Mouse (Mus musculus): ENCODE data around the gene Ccl3. TPM values are rescaled to one million over a fixed set of nuclear protein-coding genes. Genes with fewer than 3 reads are reported as not detected.

The Ccl3 gene
- under 1 TPM in 1 of 2 experiments, not detected in 1; 0.64 TPM for total RNA-seq (2021)

GRCm38 (mm10) chr11:83649305-83649841 is at the start of gene Ccl3:
Gene Ccl3 (minus strand): TSS chr11:83649355.
- DNase-seq, result no peak
- intact Hi-C loops (cut with DNase I), result no loop called here

- no peak for DNase-seq
- intact Hi-C loops (cut with DNase I), result no loop called here
Measured at GRCm38 (mm10) chr11:83692008-83692407, 42.9 kb upstream of the Ccl3 start.

- intact Hi-C loops (cut with DNase I), result no loop called here
- no peak for DNase-seq
Measured at GRCm38 (mm10) chr11:83689918-83690317, 40.8 kb upstream of the Ccl3 start.

- no peak for DNase-seq
- intact Hi-C loops (cut with DNase I), result no loop called here
Measured at GRCm38 (mm10) chr11:83675665-83676064, 26.5 kb upstream of the Ccl3 start.

GRCm38 (mm10) chr11:83671743-83672142 is 22.6 kb upstream of the Ccl3 start:
- DNase-seq, result no peak
- intact Hi-C loops (cut with DNase I), result no loop called here

- no peak for DNase-seq
- intact Hi-C loops (cut with DNase I), result no loop called here
Measured at GRCm38 (mm10) chr11:83663532-83663931, 14.4 kb upstream of the Ccl3 start.

GRCm38 (mm10) chr11:83662204-83662603 is 13.0 kb upstream of the Ccl3 start, which contains the start of gene Ccl4:
Gene Ccl4 (plus strand): TSS chr11:83662584.
- no peak for DNase-seq
- intact Hi-C loops (cut with DNase I), result no loop called here

GRCm38 (mm10) chr11:83658797-83659196 is 9.6 kb upstream of the Ccl3 start:
- intact Hi-C loops (cut with DNase I), result no loop called here
- no peak for DNase-seq

GRCm38 (mm10) chr11:83657508-83657907 is 8.4 kb upstream of the Ccl3 start:
- no peak for DNase-seq
- intact Hi-C loops (cut with DNase I), result no loop called here

GRCm38 (mm10) chr11:83654606-83655005 is 5.5 kb upstream of the Ccl3 start:
- intact Hi-C loops (cut with DNase I), result no loop called here
- no peak for DNase-seq

GRCm38 (mm10) chr11:83646356-83647149 is 2.6 kb downstream of the Ccl3 start:
- DNase-seq, result no peak
- intact Hi-C loops (cut with DNase I), result no loop called here

- intact Hi-C loops (cut with DNase I), result no loop called here
- DNase-seq, result no peak
Measured at GRCm38 (mm10) chr11:83645521-83645920, 3.6 kb downstream of the Ccl3 start, which contains the start of gene Rpl9-ps1. Gene Rpl9-ps1 (minus strand): TSS chr11:83645621.

- intact Hi-C loops (cut with DNase I), result no loop called here
- DNase-seq, result no peak
Measured at GRCm38 (mm10) chr11:83641216-83641615, 7.9 kb downstream of the Ccl3 start.

GRCm38 (mm10) chr11:83640141-83640540 is 9.0 kb downstream of the Ccl3 start:
- intact Hi-C loops (cut with DNase I), result no loop called here

GRCm38 (mm10) chr11:83639533-83639932 is 9.6 kb downstream of the Ccl3 start:
- intact Hi-C loops (cut with DNase I), result no loop called here
- no peak for DNase-seq

More at GRCm38 (mm10) chr11:83640141-83640540, 9.0 kb downstream of the Ccl3 start:
- DNase-seq, result no peak

- DNase-seq, result no peak
- intact Hi-C loops (cut with DNase I), result no loop called here
Measured at GRCm38 (mm10) chr11:83638934-83639333, 10.2 kb downstream of the Ccl3 start.

GRCm38 (mm10) chr11:83636742-83637235 is 12.4 kb downstream of the Ccl3 start:
- no peak for DNase-seq
- intact Hi-C loops (cut with DNase I), result no loop called here

- intact Hi-C loops (cut with DNase I), result no loop called here
Measured at GRCm38 (mm10) chr11:83634898-83635297, 14.3 kb downstream of the Ccl3 start.

GRCm38 (mm10) chr11:83634425-83634824 is 14.7 kb downstream of the Ccl3 start:
- intact Hi-C loops (cut with DNase I), result no loop called here
- DNase-seq, result peak; percentile 6

More at GRCm38 (mm10) chr11:83634898-83635297, 14.3 kb downstream of the Ccl3 start:
- DNase-seq, result no peak

- intact Hi-C loops (cut with DNase I), result no loop called here
- DNase-seq, result peak; percentile 41
Measured at GRCm38 (mm10) chr11:83632744-83633143, 16.4 kb downstream of the Ccl3 start.

GRCm38 (mm10) chr11:83631065-83631464 is 18.1 kb downstream of the Ccl3 start:
- no peak for DNase-seq
- intact Hi-C loops (cut with DNase I), result no loop called here

GRCm38 (mm10) chr11:83630630-83631029 is 18.5 kb downstream of the Ccl3 start:
- intact Hi-C loops (cut with DNase I), result no loop called here
- no peak for DNase-seq
